Mouse (Mus musculus): ENCODE measurements around the gene Apol7b.

Apol7b gene

GRCm38 (mm10) chr15:77384340-77385030 lies 62.8 kb downstream of the Apol7b start:
- no peak for DNase-seq

DNA sequence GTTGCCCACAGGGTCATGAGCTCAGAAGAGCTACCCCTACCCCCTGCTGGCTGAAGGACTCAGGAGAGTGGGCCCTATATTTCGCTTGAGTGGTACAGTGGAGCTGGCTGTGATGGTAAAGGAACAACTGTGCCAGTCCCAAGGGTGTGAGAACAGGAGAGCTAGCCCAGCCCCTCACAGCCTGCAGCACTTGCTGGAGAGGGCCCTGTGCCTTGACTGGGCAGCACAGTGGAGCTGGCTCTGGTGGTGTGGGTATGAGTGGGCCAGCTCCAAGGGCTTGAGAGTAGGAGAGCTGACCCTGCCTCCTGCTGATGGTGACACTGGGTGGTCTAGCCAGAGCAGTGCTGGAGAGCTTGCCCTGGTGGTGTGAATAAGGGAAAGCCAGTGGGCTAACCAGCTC lies 64.4 kb downstream of the Apol7b start:
- no peak for DNase-seq

GRCm38 (mm10) chr15:77382271-77382850 lies 64.9 kb downstream of the Apol7b start:
- peak; percentile 43 for DNase-seq

- no peak for DNase-seq
Observed at GRCm38 (mm10) chr15:77381481-77381880, 65.8 kb downstream of the Apol7b start.

GRCm38 (mm10) chr15:77379921-77380320 lies 67.4 kb downstream of the Apol7b start:
- no peak for DNase-seq

- no peak for DNase-seq
Observed at GRCm38 (mm10) chr15:77377419-77377818, 69.9 kb downstream of the Apol7b start.

- DNase-seq: no peak
Observed at GRCm38 (mm10) chr15:77376920-77377319, 70.4 kb downstream of the Apol7b start.

Measured in liver (tissue).